Mouse (Mus musculus) thymus, adult 2 months (tissue): Measurements from ENCODE around the gene Tradd.

Experiments
- CTCF ChIP-seq: fragments of 200-500 bp; IDR thresholded peaks from 2 replicates; pipeline ENCODE4 v1.5.1; 2012; ENCODE audit warnings: mild to moderate bottlenecking, control low read depth, low read length, moderate library complexity, borderline replicate concordance; ENCODE audit not compliant: control insufficient read depth, poor library complexity, insufficient read depth; ENCODE audit errors: extremely low read depth
- POLR2A ChIP-seq: fragments of 200-500 bp; IDR thresholded peaks from 2 replicates; pipeline ENCODE4 v1.6.1; 2012; ENCODE audit warnings: mild to moderate bottlenecking, low read length, control low read depth, moderate library complexity; ENCODE audit not compliant: control insufficient read depth, poor library complexity, insufficient read depth; ENCODE audit errors: extremely low read depth

- TF ChIP-seq CTCF (no peak), POLR2A (no peak)
Measured at GRCm38 (mm10) chr8:105303396-105303795, 39.0 kb upstream of the Tradd start.
